Mouse (Mus musculus) liver, postnatal 0 days (tissue): ENCODE data around the gene Cnga4. TPM values are rescaled to one million over a fixed set of nuclear protein-coding genes. Genes with fewer than 3 reads are reported as not detected.
"Not testable (repeated sequence)": the region's sequence is repeated elsewhere in the genome, so short reads cannot be mapped to it uniquely, and the experiment has no call there.

ENCODE experiments used
- ATAC-seq: fragments of 200-750 bp; cut with Nextera tagmentation; 2 replicates; pipeline ENCODE4 v1.8.0; 2017; ENCODE audit warnings: mild to moderate bottlenecking, moderate library complexity
- DNase-seq: peaks from one replicate; pipeline ENCODE4 v3.0.0-alpha.2; 2016
- H3K27ac ChIP-seq: fragments of 300-500 bp; sonication (generic); 2 replicates; pipeline ENCODE4 v1.5.1; 2014; ENCODE audit warnings: antibody characterized with exemption, moderate library complexity, mild to moderate bottlenecking, low read depth
- H3K27me3 ChIP-seq: fragments of 300-500 bp; sonication (generic); 2 replicates; pipeline ENCODE4 v1.6.1; 2014; ENCODE audit warnings: low read length, control low read depth, mixed read lengths; ENCODE audit not compliant: insufficient read depth
- H3K36me3 ChIP-seq: fragments of 300-500 bp; sonication (generic); replicated peaks from 2 replicates; pipeline ENCODE4 v1.6.1; 2014; ENCODE audit warnings: mild to moderate bottlenecking, control low read depth, low read length, moderate library complexity, mixed read lengths; ENCODE audit not compliant: insufficient read depth
- H3K4me1 ChIP-seq: fragments of 300-500 bp; sonication (generic); 2 replicates; pipeline ENCODE4 v1.6.1; 2014; ENCODE audit warnings: antibody characterized with exemption, mild to moderate bottlenecking, control low read depth; ENCODE audit not compliant: insufficient read depth
- H3K4me2 ChIP-seq: fragments of 300-500 bp; sonication (generic); 2 replicates; pipeline ENCODE4 v1.6.1; 2014; ENCODE audit warnings: low read depth, mild to moderate bottlenecking, low read length, moderate library complexity, mixed read lengths
- H3K4me3 ChIP-seq: fragments of 300-500 bp; sonication (generic); 2 replicates; pipeline ENCODE4 v1.5.1; 2014; ENCODE audit warnings: low read depth, low read length
- H3K9ac ChIP-seq: fragments of 300-500 bp; sonication (generic); replicated peaks from 2 replicates; pipeline ENCODE4 v1.6.1; 2014; ENCODE audit warnings: mild to moderate bottlenecking, moderate library complexity
- H3K9me3 ChIP-seq: fragments of 300-500 bp; sonication (generic); 2 replicates; pipeline ENCODE4 v1.6.1; 2016; ENCODE audit warnings: mild to moderate bottlenecking, control low read depth, low read length, mixed read lengths
- CTCF ChIP-seq: sonication (generic); IDR thresholded peaks from 2 replicates; pipeline ENCODE4 v1.5.1; 2016; ENCODE audit warnings: antibody characterized with exemption, low read depth
- EP300 ChIP-seq: IDR thresholded peaks from 2 replicates; pipeline ENCODE4 v1.6.1; 2016; ENCODE audit warnings: antibody characterized with exemption, low read depth, mild to moderate bottlenecking
- WGBS: fragments of 180-500 bp; shearing (Covaris S2); extraction: QIAGEN DNeasy Blood & Tissue Kit; methylation state at CpG from one replicate; pipeline ENCODE4 v1.1.7; 2014; ENCODE audit not compliant: insufficient replicate concordance; 5-methylcytosine and 5-hydroxymethylcytosine counted together
- polyA plus RNA-seq: library from polyadenylated mRNA; unstranded; fragments of >200 nt; fragmentation: Nextera tagmentation; extraction: Ambion mirVana; gene quantifications from 2 replicates; pipeline ENCODE4 v1.2.1, GENCODE M21; 2015

Cnga4 gene
- polyA plus RNA-seq, 1 experiment from 2014 or later = not detected

DNA sequence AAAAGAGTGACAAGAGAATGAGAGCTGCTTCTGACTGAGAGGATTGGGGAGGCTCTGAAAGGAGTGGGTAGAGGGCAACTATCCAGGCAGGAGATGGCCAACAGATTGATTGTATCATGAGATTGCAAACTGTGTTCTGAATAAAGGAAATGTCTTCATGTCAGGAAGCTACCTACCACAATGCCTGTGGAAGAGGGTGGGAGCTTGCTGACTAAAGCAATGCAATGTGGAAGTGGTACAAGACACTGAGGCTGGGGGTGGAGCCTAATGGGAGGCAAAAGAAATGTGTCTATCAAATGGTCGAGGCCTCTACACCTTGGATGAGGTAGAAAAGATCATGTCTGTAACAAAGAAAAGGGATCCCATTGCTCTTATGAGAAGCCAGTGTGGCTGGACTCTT is 2.0 kb downstream of the Cnga4 start:
- no peaks in the 10 kb centered on the region for H3K4me1 ChIP-seq
- TF ChIP-seq EP300 (no peak), CTCF (no peak)
- no peaks in the 10 kb centered on the region for H3K36me3 ChIP-seq
- WGBS = 52% methylated on average over 1 of the region's 1 CpGs
- no peak overlapping the region for H3K9ac ChIP-seq
- no peak overlapping the region for H3K4me2 ChIP-seq
- H3K4me3 ChIP-seq = no peak overlapping the region
- no peaks in the 10 kb centered on the region for H3K27me3 ChIP-seq
- ATAC-seq (no peak), DNase-seq (no peak)
- no peak overlapping the region for H3K27ac ChIP-seq
- H3K9me3 ChIP-seq = no peaks in the 10 kb centered on the region

DNA sequence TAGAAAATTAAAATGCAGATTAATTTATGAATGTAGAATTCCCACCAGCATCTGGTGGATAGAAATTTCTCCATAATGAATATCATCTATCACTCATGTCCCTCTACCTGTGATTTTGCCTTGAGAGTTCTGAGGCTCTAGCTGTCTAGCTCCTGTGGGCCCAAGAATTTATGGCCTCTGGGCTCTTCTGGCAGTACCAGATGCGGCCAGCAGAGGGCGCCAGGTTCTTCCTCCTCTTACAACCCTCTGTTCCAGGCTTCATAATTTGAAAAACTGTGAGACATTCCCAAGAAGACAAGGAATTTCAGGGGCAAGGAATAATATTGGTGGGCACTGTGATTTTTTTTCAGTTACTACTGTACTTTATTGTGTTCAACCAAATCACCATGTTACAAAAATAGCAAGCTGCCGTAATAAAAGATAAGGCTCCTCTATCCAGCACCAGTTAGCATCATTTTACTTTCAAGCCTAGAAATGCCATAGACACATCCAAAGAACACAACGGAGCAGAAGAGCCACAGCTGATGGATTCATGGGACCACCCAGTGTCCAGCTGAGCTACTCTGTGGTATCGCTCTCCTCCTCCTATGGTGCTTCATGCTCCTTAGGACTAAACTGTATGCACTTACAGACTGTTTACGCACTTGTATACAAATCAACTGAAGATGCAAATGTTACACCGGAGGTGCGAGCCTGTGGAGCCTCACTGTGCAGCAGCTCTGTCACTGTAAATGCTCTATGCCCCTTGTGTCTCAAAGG is 7.7 kb downstream of the Cnga4 start:
- not testable (repeated sequence) for H3K4me3 ChIP-seq, H3K9ac ChIP-seq, H3K4me2 ChIP-seq, H3K36me3 ChIP-seq, H3K27me3 ChIP-seq, H3K4me1 ChIP-seq, H3K9me3 ChIP-seq, H3K27ac ChIP-seq
- WGBS = 58% methylated on average over 8 of the region's 8 CpGs
- TF ChIP-seq CTCF = peak; percentile 90
- ATAC-seq (0 out of 2 replicates have a peak, but pooled peaks have one; percentile 38), DNase-seq (peak; percentile 77)

DNA sequence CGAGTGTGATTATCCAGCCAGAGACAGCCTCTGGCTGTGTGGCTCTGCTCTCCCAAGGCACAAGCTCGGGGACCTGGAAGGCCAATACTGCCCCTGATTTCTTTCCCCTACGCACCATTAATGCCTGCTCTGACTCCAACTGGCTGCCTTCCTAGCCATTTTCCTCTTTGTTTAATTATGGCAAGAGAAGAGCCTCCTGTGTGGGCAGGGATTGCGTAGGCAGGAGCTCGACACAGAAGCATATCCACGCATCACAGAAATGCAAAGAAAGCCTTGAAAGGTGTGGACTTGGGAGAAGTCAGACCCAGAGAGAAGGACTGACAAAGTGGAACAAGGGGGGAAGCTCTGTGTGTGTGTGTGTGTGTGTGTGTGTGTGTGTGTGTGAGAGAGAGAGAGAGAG is 10.0 kb downstream of the Cnga4 start:
- Histone ChIP-seq H3K36me3 (no peaks in the 10 kb centered on the region), H3K4me2 (no peak overlapping the region), H3K9me3 (no peaks in the 10 kb centered on the region), H3K4me1 (no peaks in the 10 kb centered on the region), H3K9ac (no peak overlapping the region), H3K27me3 (no peaks in the 10 kb centered on the region), H3K27ac (no peak overlapping the region), H3K4me3 (no peak overlapping the region)
- ATAC-seq = no peak
- WGBS = 50% methylated on average over 6 of the region's 6 CpGs
- DNase-seq = no peak
- TF ChIP-seq CTCF = no peak
- no peak for TF ChIP-seq EP300

DNA sequence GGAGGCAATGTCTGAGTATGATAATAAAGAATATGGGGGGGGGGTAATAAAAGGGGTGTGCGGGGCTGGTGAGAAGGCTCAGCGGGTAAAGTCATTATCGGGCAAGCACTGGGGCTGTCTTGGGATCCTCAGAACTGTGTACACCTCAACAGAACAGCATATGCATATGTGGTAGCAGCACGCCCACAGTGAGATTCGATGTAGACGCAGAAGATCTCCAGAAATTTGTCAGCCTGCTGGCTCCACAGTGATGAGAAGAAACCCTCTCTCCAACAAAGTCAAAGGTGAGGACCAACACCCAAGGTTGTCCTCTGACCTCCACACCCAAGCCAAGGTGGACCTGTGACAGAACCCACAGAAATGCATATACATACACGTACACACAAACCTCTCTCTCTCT is 12.2 kb downstream of the Cnga4 start:
- WGBS = 76% methylated on average over 7 of the region's 7 CpGs
- Histone ChIP-seq H3K4me3 (no peak overlapping the region), H3K36me3 (no peaks in the 10 kb centered on the region), H3K9ac (no peak overlapping the region), H3K4me2 (no peak overlapping the region), H3K27ac (no peak overlapping the region), H3K9me3 (no peaks in the 10 kb centered on the region), H3K4me1 (no peaks in the 10 kb centered on the region), H3K27me3 (no peaks in the 10 kb centered on the region)
- ATAC-seq (no peak), DNase-seq (no peak)
- TF ChIP-seq CTCF = no peak
- TF ChIP-seq EP300 = no peak

DNA sequence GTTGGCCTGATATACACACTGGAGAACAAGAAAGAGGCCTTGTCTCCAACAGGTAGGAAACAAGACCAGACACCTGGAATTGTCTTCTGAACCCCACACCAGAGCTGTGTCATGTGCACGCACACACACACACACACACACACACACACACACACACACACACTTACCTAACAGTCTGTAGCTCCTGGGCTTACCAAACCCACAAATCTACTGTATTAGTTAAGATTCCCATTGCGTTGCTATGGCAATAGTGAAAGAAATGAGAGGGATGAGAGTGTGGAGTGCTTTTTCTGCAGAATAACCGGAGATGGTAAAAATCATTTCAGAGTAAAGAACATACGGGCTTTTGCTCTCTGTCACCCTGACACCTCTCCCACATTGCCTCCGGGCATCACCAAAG is 13.7 kb downstream of the Cnga4 start:
- no peak for TF ChIP-seq EP300
- TF ChIP-seq CTCF = no peak
- ATAC-seq = no peak
- DNase-seq = no peak

DNA sequence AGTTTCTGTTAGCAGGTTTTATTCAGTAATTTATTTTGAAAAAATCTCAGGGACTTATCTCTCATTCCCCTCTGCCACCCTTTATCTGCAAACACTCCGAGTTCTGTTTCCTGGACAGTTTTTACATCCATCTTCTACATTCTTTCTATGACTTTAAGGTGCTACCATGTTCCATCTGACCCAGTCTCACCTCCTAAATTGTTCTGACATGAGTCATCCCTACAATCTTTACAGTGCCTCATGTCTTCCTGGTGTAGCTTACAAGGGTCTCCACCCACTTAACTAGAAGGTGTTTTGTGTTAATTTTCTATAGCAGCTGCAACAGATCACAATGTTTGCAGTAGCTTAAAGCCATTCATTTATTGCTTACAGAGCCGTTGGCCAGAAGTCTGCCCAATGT is 16.5 kb downstream of the Cnga4 start:
- no peak for TF ChIP-seq CTCF
- ATAC-seq = no peak
- 39% methylated on average over 2 of the region's 2 CpGs for WGBS

More for the DNA sequence above, 13.7 kb downstream of the Cnga4 start:
- Histone ChIP-seq H3K4me2 (no peak overlapping the region), H3K4me1 (no peaks in the 10 kb centered on the region), H3K27ac (no peak overlapping the region), H3K4me3 (no peak overlapping the region), H3K27me3 (no peaks in the 10 kb centered on the region), H3K9me3 (no peaks in the 10 kb centered on the region), H3K36me3 (no peaks in the 10 kb centered on the region), H3K9ac (no peak overlapping the region)
- 69% methylated on average over 5 of the region's 5 CpGs for WGBS

DNA sequence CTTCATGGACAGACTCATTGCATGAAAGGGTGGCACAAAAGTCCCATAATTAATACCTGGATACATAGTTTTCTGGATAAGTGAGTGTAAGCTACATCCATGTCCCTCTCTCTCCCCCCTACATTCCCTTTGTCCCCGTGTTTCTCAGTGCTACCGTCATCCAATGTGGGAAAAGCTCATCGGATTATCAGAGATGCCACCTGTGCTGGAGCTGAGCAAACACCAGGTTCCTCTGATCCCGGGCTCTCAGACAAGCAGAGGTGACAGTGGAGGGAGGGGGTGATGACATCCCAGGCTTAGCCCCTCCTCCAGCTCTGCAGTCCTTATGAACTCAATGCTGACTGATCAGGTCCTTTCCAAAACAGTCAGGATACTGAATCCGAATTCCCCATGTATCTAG is 20.0 kb downstream of the Cnga4 start:
- Histone ChIP-seq H3K9ac (no peak overlapping the region), H3K36me3 (no peaks in the 10 kb centered on the region), H3K27me3 (peaks cover 33% of the 10 kb centered on the region), H3K4me3 (no peak overlapping the region), H3K4me2 (no peak overlapping the region), H3K4me1 (no peaks in the 10 kb centered on the region), H3K27ac (no peak overlapping the region), H3K9me3 (no peaks in the 10 kb centered on the region)
- ATAC-seq (no peak), DNase-seq (no peak)
- 3% methylated on average over 5 of the region's 5 CpGs for WGBS
- TF ChIP-seq EP300 = no peak
- TF ChIP-seq CTCF = no peak

More for the DNA sequence above, 16.5 kb downstream of the Cnga4 start:
- H3K4me1 ChIP-seq = no peaks in the 10 kb centered on the region
- peaks cover 19% of the 10 kb centered on the region for H3K27me3 ChIP-seq
- H3K9ac ChIP-seq = no peak overlapping the region
- H3K9me3 ChIP-seq = no peaks in the 10 kb centered on the region
- H3K4me2 ChIP-seq = no peak overlapping the region
- no peak overlapping the region for H3K27ac ChIP-seq
- DNase-seq = no peak
- no peak overlapping the region for H3K4me3 ChIP-seq
- H3K36me3 ChIP-seq = no peaks in the 10 kb centered on the region
